Mouse (Mus musculus) thymus, adult 2 months (tissue): ENCODE results near the gene Tnk1. TPM values are rescaled to one million over a fixed set of nuclear protein-coding genes. Genes with fewer than 3 reads are reported as not detected.

Source experiments
- DNase-seq: peaks from one replicate; pipeline ENCODE4 v3.0.0; 2021
- H3K27ac ChIP-seq: fragments of 200-500 bp; 2 replicates; pipeline ENCODE4 v1.5.1; 2012; ENCODE audit warnings: low read length, control low read depth; ENCODE audit not compliant: control insufficient read depth, insufficient read depth
- H3K27me3 ChIP-seq: fragments of 200-500 bp; 2 replicates; pipeline ENCODE4 v1.6.1; 2012; ENCODE audit warnings: mild to moderate bottlenecking, low read length, moderate library complexity, mixed read lengths; ENCODE audit not compliant: control insufficient read depth, insufficient read depth
- H3K36me3 ChIP-seq: fragments of 200-500 bp; 2 replicates; pipeline ENCODE4 v1.6.1; 2012; ENCODE audit warnings: mild to moderate bottlenecking, low read length, moderate library complexity; ENCODE audit not compliant: control insufficient read depth, insufficient read depth
- H3K4me1 ChIP-seq: fragments of 200-500 bp; replicated peaks from 2 replicates; pipeline ENCODE4 v1.6.1; 2012; ENCODE audit warnings: low read length; ENCODE audit not compliant: control insufficient read depth, insufficient read depth
- H3K4me3 ChIP-seq: fragments of 200-500 bp; 2 replicates; pipeline ENCODE4 v1.5.1; 2012; ENCODE audit warnings: mild to moderate bottlenecking, low read length, control low read depth, moderate library complexity; ENCODE audit not compliant: control insufficient read depth, insufficient read depth
- CTCF ChIP-seq: fragments of 200-500 bp; IDR thresholded peaks from 2 replicates; pipeline ENCODE4 v1.5.1; 2012; ENCODE audit warnings: mild to moderate bottlenecking, control low read depth, low read length, moderate library complexity, borderline replicate concordance; ENCODE audit not compliant: control insufficient read depth, poor library complexity, insufficient read depth; ENCODE audit errors: extremely low read depth
- POLR2A ChIP-seq: fragments of 200-500 bp; IDR thresholded peaks from 2 replicates; pipeline ENCODE4 v1.6.1; 2012; ENCODE audit warnings: mild to moderate bottlenecking, low read length, control low read depth, moderate library complexity; ENCODE audit not compliant: control insufficient read depth, poor library complexity, insufficient read depth; ENCODE audit errors: extremely low read depth
- WGBS: fragments of 180-500 bp; shearing (Covaris S2); methylation state at CpG from one replicate; pipeline ENCODE4 v1.1.7; 2018; 5-methylcytosine and 5-hydroxymethylcytosine counted together
- polyA plus RNA-seq: library from polyadenylated mRNA; depleted of rRNA; stranded (reverse); fragments of >200 nt; gene quantifications from 2 replicates; pipeline ENCODE4 v1.2.3, GENCODE M21; 2012; rRNA removed

Gene Tnk1
- 2.6 and 3.1 TPM in 2 replicates for polyA plus RNA-seq

DNA sequence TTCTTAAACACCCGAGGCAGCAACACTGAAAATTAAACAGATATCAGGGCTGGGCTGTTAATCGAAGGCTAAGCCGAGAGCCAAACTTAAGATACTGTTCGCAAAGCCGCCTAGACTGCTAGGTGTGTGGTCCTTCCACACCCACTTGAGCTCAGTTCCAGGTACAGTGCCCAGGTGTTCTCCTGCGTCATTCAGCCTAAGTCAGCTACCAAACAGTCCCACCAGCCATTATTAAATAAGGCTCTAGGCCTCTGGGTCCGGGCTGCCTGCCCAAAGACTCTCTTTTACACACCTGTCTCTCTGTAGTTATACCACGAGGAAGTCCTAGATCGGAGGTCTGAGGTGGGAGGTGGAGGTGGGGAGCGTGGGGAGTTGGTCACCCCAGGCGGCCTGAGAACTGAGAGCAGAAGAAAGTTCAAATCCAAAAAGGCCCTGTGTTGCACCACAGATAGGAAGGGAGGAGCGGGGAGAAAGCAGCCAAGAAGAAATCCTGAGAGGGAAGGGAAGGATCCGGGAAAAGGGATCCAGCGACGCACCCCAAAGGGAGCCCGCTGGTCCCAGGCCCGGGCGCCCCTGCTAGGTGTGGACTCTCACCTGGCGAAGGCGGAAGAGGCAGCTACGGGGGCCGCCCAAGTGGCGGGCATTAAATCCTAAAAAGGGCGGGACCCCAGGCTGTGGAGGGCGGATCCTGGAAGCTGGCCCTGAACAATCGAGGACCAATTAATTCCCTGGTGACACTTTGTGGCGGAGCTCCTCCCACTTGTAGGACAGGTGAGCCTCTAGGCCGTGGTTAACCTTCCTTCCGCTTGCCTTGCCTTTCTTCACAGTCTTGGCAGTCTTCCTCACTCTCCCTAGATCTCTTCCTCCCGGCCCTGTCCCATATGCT, at the start of gene Tnk1:
Gene Tnk1, minus strand, starts transcription at position 618 of the 886 bp plus-strand sequence.
- no peak within 1 kb of the TSS for H3K27ac ChIP-seq
- no peak within 1 kb of the TSS for H3K4me3 ChIP-seq
- 81% methylated on average over 30 of the region's 30 CpGs for WGBS
- TF ChIP-seq POLR2A: no peak
- no peak for TF ChIP-seq CTCF
- H3K27me3 ChIP-seq: no peaks in the 10 kb centered on the region
- peaks cover 14% of the 10 kb centered on the region for H3K4me1 ChIP-seq
- H3K36me3 ChIP-seq: no peaks in the 10 kb centered on the region
- DNase-seq: no peak

DNA sequence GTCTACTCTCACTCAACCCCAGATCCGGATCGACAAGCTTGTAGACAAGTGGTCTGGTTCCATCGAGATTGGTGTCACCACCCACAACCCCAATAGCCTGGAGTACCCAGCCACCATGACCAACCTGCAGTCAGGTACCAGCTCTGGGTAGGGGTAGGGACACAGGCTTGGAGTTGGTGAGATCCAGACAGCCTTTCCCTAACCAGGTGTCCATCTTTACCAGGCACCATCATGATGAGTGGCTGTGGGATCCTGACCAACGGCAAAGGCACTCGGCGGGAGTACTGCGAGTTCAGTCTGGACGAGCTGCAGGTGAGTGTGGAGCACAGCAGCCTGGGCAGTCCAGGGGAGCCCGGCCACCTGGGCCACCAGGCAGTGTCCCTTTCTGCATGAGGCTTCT, 45.8 kb upstream of the Tnk1 start:
- Histone ChIP-seq H3K4me1 (peaks cover 11% of the 10 kb centered on the region), H3K4me3 (no peak overlapping the region), H3K27ac (no peak overlapping the region), H3K36me3 (peaks cover 36% of the 10 kb centered on the region), H3K27me3 (no peaks in the 10 kb centered on the region)
- 98% methylated on average over 9 of the region's 9 CpGs for WGBS
- TF ChIP-seq CTCF: no peak
- TF ChIP-seq POLR2A: no peak
- no peak for DNase-seq

DNA sequence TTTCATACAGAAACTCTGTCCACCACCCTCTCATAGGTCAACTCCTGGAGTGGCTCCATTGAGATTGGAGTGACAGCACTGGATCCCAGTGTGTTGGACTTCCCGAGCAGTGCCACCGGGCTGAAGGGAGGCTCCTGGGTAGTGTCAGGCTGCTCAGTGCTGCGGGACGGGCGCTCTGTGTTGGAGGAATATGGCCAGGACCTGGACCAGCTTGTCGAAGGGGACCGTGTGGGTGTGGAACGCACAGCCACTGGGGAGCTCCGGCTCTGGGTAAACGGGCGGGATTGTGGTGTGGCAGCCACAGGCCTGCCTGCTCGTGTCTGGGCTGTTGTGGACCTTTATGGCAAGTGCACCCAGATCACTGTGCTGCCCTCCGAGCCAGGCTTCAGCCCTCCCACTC, 44.4 kb upstream of the Tnk1 start:
- no peak for DNase-seq
- Histone ChIP-seq H3K27ac (no peak overlapping the region), H3K36me3 (peaks cover 27% of the 10 kb centered on the region), H3K27me3 (no peaks in the 10 kb centered on the region), H3K4me3 (no peak overlapping the region), H3K4me1 (peaks cover 18% of the 10 kb centered on the region)
- 94% methylated on average over 13 of the region's 13 CpGs for WGBS
- TF ChIP-seq CTCF: no peak
- no peak for TF ChIP-seq POLR2A

DNA sequence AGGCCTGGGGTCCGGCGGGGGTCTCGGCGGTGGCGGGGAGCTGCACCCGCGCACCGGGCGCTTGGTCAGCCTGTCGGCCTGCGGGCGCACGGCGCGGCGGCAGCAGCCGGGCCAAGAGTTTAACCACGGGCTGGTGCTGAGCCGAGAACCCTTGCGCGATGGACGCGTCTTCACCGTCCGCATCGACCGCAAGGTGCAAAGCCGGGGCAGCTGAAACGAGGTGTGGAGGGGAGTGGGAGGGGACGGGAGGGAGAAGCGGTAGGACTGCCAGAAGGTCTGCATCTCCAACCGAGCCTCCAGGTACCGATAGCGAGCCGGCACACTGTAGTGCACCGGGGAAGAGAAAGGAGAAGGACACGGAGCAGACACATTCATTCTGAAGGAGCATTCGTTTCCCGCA, 43.5 kb upstream of the Tnk1 start:
- DNase-seq: no peak
- no peak for TF ChIP-seq CTCF
- no peak for TF ChIP-seq POLR2A
- Histone ChIP-seq H3K4me1 (peaks cover 18% of the 10 kb centered on the region), H3K4me3 (peak overlapping the region; percentile 65), H3K27me3 (no peaks in the 10 kb centered on the region), H3K36me3 (peaks cover 18% of the 10 kb centered on the region), H3K27ac (0 out of 2 replicates have a peak overlapping the region, but pooled peaks have one; percentile 2)
- under 1% methylated on average over 39 of the region's 39 CpGs for WGBS

DNA sequence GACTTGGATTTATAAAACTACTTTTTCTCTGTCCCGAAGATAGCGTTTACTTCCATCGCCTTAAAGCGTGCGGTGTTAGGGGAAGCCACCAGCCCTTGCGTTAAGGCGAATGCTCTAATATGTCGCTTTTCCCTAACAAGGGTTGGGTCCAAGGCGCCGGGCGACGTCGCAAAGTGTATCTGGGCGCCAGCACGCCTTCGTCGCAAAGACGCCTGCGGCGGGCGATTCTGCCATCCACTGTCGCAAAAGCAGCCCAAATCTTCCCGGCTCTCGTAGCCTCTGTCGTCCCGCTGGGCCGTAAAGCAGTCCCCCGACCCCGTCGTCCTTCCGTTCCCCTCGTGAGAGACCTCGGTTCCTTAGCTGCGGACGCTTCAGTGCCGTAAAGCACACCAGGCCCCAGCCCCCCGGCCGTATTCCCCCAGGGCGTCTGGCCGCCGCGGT, 42.9 kb upstream of the Tnk1 start:
- WGBS: under 1% methylated on average over 42 of the region's 42 CpGs
- Histone ChIP-seq H3K27me3 (no peaks in the 10 kb centered on the region), H3K27ac (peak overlapping the region; percentile 86), H3K4me3 (peak overlapping the region; percentile 65), H3K4me1 (peaks cover 18% of the 10 kb centered on the region), H3K36me3 (peaks cover 18% of the 10 kb centered on the region)
- DNase-seq: peak; percentile 94
- TF ChIP-seq CTCF: 0 out of 2 replicates have a peak, but pooled peaks have one; percentile 17
- TF ChIP-seq POLR2A: no peak

DNA sequence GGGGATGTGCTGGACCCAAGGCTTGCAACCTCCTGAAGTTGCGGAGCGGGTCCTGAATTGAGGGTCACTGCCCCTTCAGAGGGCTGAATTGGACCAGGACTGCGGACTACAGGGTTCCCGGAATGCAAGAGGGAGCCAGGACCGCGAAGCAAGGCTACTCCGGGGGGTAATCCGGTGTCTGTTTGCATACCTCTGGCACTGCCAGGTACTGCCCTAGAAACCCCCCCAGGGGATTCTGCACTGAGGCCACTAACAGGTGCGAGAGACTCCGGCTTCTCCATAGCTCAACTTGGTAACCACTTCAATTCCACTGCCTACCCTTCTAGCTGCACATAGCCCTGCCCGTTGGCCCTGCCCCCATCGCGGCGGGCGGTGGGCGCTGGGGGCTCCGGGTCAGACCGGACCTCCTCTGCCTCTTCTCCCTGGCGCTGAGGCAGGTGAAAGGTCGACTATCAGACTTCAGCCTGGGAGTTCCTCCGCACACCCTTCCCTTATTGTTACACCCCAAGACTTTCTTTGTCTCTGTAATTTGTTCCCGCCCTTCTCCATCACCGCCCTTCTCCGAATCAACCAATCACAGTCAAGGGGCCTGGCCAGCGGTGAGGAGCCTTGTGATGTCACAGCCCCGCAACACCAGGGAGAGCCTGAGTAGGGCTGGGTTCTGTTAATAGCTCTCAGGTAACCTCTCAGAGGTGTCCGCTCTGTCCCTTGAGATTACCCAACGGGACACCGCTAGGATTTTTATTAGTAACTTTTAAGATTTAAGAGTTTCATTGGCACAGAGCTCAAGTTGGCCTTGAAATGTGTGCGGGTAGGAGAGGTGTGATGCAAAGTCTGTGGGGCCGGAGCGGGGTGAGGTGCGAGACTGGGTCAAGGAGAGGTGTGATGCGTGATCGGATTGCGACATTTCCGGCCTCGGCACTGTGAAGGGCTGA, 42.2 kb upstream of the Tnk1 start, which contains the start of the genes 2810408A11Rik and Neurl4:
Gene 2810408A11Rik, minus strand, starts transcription at position 517 of the 935 bp plus-strand sequence.
Gene Neurl4, plus strand, starts transcription at position 602 of the 935 bp plus-strand sequence.
- peak; percentile 91 for DNase-seq
- Histone ChIP-seq H3K4me3 (peak within 1 kb of the TSS; percentile 65), H3K27ac (peak within 1 kb of the TSS; percentile 86), H3K27me3 (no peaks in the 10 kb centered on the region), H3K4me1 (peaks cover 20% of the 10 kb centered on the region), H3K36me3 (peaks cover 12% of the 10 kb centered on the region)
- WGBS: under 1% methylated on average over 38 of the region's 38 CpGs
- TF ChIP-seq CTCF (0 out of 2 replicates have a peak, but pooled peaks have one; percentile 49), POLR2A (peak; percentile 95)
